9 mouse cellular contexts compared by ENCODE assay signal in genomic region chr6:124779984-124780416, GRCm38 (mm10). TPM values are rescaled to one million over a fixed set of nuclear protein-coding genes. Genes with fewer than 3 reads are reported as not detected.
DNase-seq lines count a peak whose midpoint lies in the region; ATAC-seq lines count a peak whose summit lies in the region.
"Had no signal": no experiment of that assay in that cellular context is flagged by ENCODE, and none has a peak within 500 bp of the region (broad histone marks: within the 10 kb centered on the region; RNA-seq: fewer than 3 reads in every experiment).

No protein-coding gene starts in this region.

- H3K4me3 ChIP-seq in embryonic facial prominence, embryonic 13.5 days = peak overlapping the region; percentile 40

- no peaks in the 10 kb centered on the region for H3K36me3 ChIP-seq in embryonic facial prominence, embryonic 13.5 days

- intact Hi-C loops in left cerebral cortex, postnatal 36 days (cut with DNase I) = no loop called here

- no peaks in the 10 kb centered on the region for H3K9me3 ChIP-seq in embryonic facial prominence, embryonic 13.5 days

- no peak for ATAC-seq in embryonic facial prominence, embryonic 13.5 days (ENCODE audit: insufficient number of reproducible peaks, insufficient read depth, low FRiP score, low TSS enrichment, low read depth)

- peak; percentile 57 for DNase-seq in kidney, adult 9 months
- no peak for DNase-seq in kidney, adult 11 months
- DNase-seq in kidney, postnatal 10 days = peak; percentile 60
- peak; percentile 48 for DNase-seq in neural tube, embryonic 10.5 days (ENCODE audit: extremely low spot score, low spot score)
- DNase-seq in left cerebral cortex, postnatal 36 days (ENCODE audit: low spot score in 2 of 2) = no peak
- DNase-seq in adrenal gland, postnatal 36 days = no peak
- no peak for DNase-seq in layer of hippocampus, postnatal 25 days (ENCODE audit: extremely low spot score in 1 of 2, low spot score in 1 of 2)

- peaks cover 14% of the 10 kb centered on the region for H3K27me3 ChIP-seq in embryonic facial prominence, embryonic 13.5 days

- H3K27ac ChIP-seq in embryonic facial prominence, embryonic 13.5 days = peak overlapping the region; percentile 28; the same call in 1 of the 2 replicates

- peak overlapping the region; percentile 58 for H3K9ac ChIP-seq in embryonic facial prominence, embryonic 13.5 days

- WGBS in embryonic facial prominence, embryonic 13.5 days = 6% methylated on average over 10 of the region's 10 CpGs

- peak overlapping the region; percentile 69 for H3K4me2 ChIP-seq in embryonic facial prominence, embryonic 13.5 days

- peaks cover 23% of the 10 kb centered on the region for H3K4me1 ChIP-seq in embryonic facial prominence, embryonic 13.5 days

RNA-seq across cellular contexts. Expression of gene Lrrc23, which starts 0.5 kb away (rescaled TPM):
- 0.97 and 1.3 TPM in 2 replicates for polyA plus RNA-seq in embryonic facial prominence, embryonic 13.5 days (2015; fragmentation: Nextera tagmentation; extraction: Ambion mirVana)
- 1 to 10 TPM; 1.7 to 1.8 TPM for total RNA-seq in left cerebral cortex, postnatal 36 days (2021)
- total RNA-seq in adrenal gland, postnatal 36 days (2021) = under 1 TPM in 1 of 2 experiments, not detected in 1; 0.43 TPM
- 1 to 10 TPM; 1.7 TPM for total RNA-seq in layer of hippocampus, postnatal 25 days (2021)

RNA-seq across cellular contexts. Expression of gene Eno2, which starts 10.5 kb away (rescaled TPM):
- polyA plus RNA-seq in embryonic facial prominence, embryonic 13.5 days (2015; fragmentation: Nextera tagmentation; extraction: Ambion mirVana) = 10.7 and 10.9 TPM in 2 replicates
- total RNA-seq in left cerebral cortex, postnatal 36 days (2021) = 1,000 to 10,000 TPM; 1,042 to 1,110 TPM
- total RNA-seq in adrenal gland, postnatal 36 days (2021) = 10 to 100 TPM; 12.4 to 32.6 TPM
- 1,000 to 10,000 TPM in 1 of 2 experiments, 100 to 1,000 TPM in 1; 947 to 1,030 TPM for total RNA-seq in layer of hippocampus, postnatal 25 days (2021)

RNA-seq across cellular contexts. Expression of gene Atn1, which starts 23.7 kb away (rescaled TPM):
- polyA plus RNA-seq in embryonic facial prominence, embryonic 13.5 days (2015; fragmentation: Nextera tagmentation; extraction: Ambion mirVana) = 22.1 and 22.2 TPM in 2 replicates
- total RNA-seq in left cerebral cortex, postnatal 36 days (2021) = 100 to 1,000 TPM; 162 to 175 TPM
- total RNA-seq in adrenal gland, postnatal 36 days (2021) = 10 to 100 TPM; 77.4 to 78.1 TPM
- 100 to 1,000 TPM; 134 to 159 TPM for total RNA-seq in layer of hippocampus, postnatal 25 days (2021)

RNA-seq across cellular contexts. Expression of gene Gm45234, which starts 24.2 kb away (rescaled TPM):
- polyA plus RNA-seq in embryonic facial prominence, embryonic 13.5 days (2015; fragmentation: Nextera tagmentation; extraction: Ambion mirVana) = 0.33 TPM in 1 of 2 replicates, not detected in the other
- not detected for total RNA-seq in left cerebral cortex, postnatal 36 days (2021)
- under 1 TPM in 1 of 2 experiments, not detected in 1; 0.56 TPM for total RNA-seq in adrenal gland, postnatal 36 days (2021)
- total RNA-seq in layer of hippocampus, postnatal 25 days (2021) = under 1 TPM in 1 of 2 experiments, not detected in 1; 0.71 TPM
- total RNA-seq: hematopoietic stem cell, adult 5-6 weeks had no signal

RNA-seq across cellular contexts. Expression of gene Spsb2, which starts 28.5 kb away (rescaled TPM):
- polyA plus RNA-seq in embryonic facial prominence, embryonic 13.5 days (2015; fragmentation: Nextera tagmentation; extraction: Ambion mirVana) = 9.1 and 10.5 TPM in 2 replicates
- total RNA-seq in left cerebral cortex, postnatal 36 days (2021) = 1 to 10 TPM; 4.9 TPM
- total RNA-seq in adrenal gland, postnatal 36 days (2021) = 10 to 100 TPM; 16.9 to 25.4 TPM
- total RNA-seq in layer of hippocampus, postnatal 25 days (2021) = 1 to 10 TPM; 4.5 to 6.0 TPM

Comparison
In these comparisons a context has a peak if more than half of its experiments do, and no peak if none do; other contexts are left out.
1. DNase-seq: peak in kidney, adult 9 months (single experiment), kidney, postnatal 10 days (single experiment) and neural tube, embryonic 10.5 days (single experiment); none in kidney, adult 11 months (single experiment), left cerebral cortex, postnatal 36 days (0 of 2), adrenal gland, postnatal 36 days (0 of 2) and layer of hippocampus, postnatal 25 days (0 of 2).
2. RNA of gene Eno2, which starts 10.5 kb away (total RNA-seq): 1,042 to 1,110 TPM in left cerebral cortex, postnatal 36 days and 947 to 1,030 TPM in layer of hippocampus, postnatal 25 days; 12.4 to 32.6 TPM in adrenal gland, postnatal 36 days; every median in the first group is over 10 times any median in the second.